ENCODE assay signal across 8 mouse cellular contexts in genomic region chr8:119698960-119699359, GRCm38 (mm10). TPM values are rescaled to one million over a fixed set of nuclear protein-coding genes. Genes with fewer than 3 reads are reported as not detected.
DNase-seq lines count a peak whose midpoint lies in the region; ATAC-seq lines count a peak whose summit lies in the region.
"Had no signal": no experiment of that assay in that cellular context is flagged by ENCODE, and none has a peak within 500 bp of the region (broad histone marks: within the 10 kb centered on the region; RNA-seq: fewer than 3 reads in every experiment).

No protein-coding gene starts in this region.

- no peak overlapping the region for H3K9ac ChIP-seq in midbrain, embryonic 14.5 days (replicated peaks; ENCODE audit: low read length)
- H3K9ac ChIP-seq in midbrain, embryonic 16.5 days (ENCODE audit: low read depth, low read length), result no peak overlapping the region
- no peak overlapping the region for H3K9ac ChIP-seq in lung, embryonic 16.5 days (ENCODE audit: low read length)
- no peak overlapping the region for H3K9ac ChIP-seq in stomach, embryonic 15.5 days
- H3K9ac ChIP-seq: neural tube, embryonic 12.5 days had no signal

- H3K27ac ChIP-seq in midbrain, embryonic 14.5 days (replicated peaks; ENCODE audit: low read depth, low read length), result no peak overlapping the region
- no peak overlapping the region for H3K27ac ChIP-seq in midbrain, embryonic 16.5 days (ENCODE audit: low read length)
- no peak overlapping the region for H3K27ac ChIP-seq in lung, embryonic 16.5 days (ENCODE audit: low read length)
- H3K27ac ChIP-seq in stomach, embryonic 15.5 days, result no peak overlapping the region
- H3K27ac ChIP-seq: neural tube, embryonic 12.5 days had no signal

- no peak for ATAC-seq in midbrain, embryonic 14.5 days (ENCODE audit: low FRiP score, low TSS enrichment)
- ATAC-seq in midbrain, embryonic 16.5 days, result no peak
- 0 out of 2 replicates have a peak, but pooled peaks have one; percentile 8 for ATAC-seq in lung, embryonic 16.5 days (ENCODE audit: low read depth)
- ATAC-seq in stomach, embryonic 15.5 days (ENCODE audit: insufficient read depth, low FRiP score, low read depth), result no peak

- H3K36me3 ChIP-seq in midbrain, embryonic 14.5 days (ENCODE audit: control insufficient read depth, insufficient read depth, low read length), result no peaks in the 10 kb centered on the region
- no peaks in the 10 kb centered on the region for H3K36me3 ChIP-seq in midbrain, embryonic 16.5 days (ENCODE audit: control insufficient read depth, insufficient read depth, low read length)
- H3K36me3 ChIP-seq in lung, embryonic 16.5 days (ENCODE audit: control insufficient read depth, insufficient read depth, low read length), result no peaks in the 10 kb centered on the region
- H3K36me3 ChIP-seq in stomach, embryonic 15.5 days, result no peaks in the 10 kb centered on the region
- H3K36me3 ChIP-seq: neural tube, embryonic 12.5 days had no signal

- no peaks in the 10 kb centered on the region for H3K4me1 ChIP-seq in midbrain, embryonic 14.5 days (ENCODE audit: control insufficient read depth, insufficient read depth, low read length)
- H3K4me1 ChIP-seq in midbrain, embryonic 16.5 days (ENCODE audit: control insufficient read depth, insufficient read depth, low read length), result 0 out of 2 replicates have a peak, but pooled peaks cover 3% of the 10 kb centered on the region
- peaks cover 7% of the 10 kb centered on the region; the same call in 1 of the 2 replicates for H3K4me1 ChIP-seq in lung, embryonic 16.5 days (replicated peaks; ENCODE audit: control insufficient read depth, insufficient read depth, low read length)
- H3K4me1 ChIP-seq in stomach, embryonic 15.5 days, result peaks cover 11% of the 10 kb centered on the region; the same call in 1 of the 2 replicates

- intact Hi-C loops in gastrocnemius, postnatal 14 days (cut with DNase I; ENCODE audit: low total_unique reads), result no loop called here

- no peak overlapping the region for H3K4me3 ChIP-seq in midbrain, embryonic 14.5 days (replicated peaks; ENCODE audit: low read depth, low read length)
- H3K4me3 ChIP-seq in midbrain, embryonic 16.5 days (ENCODE audit: low read depth, low read length), result no peak overlapping the region
- H3K4me3 ChIP-seq in lung, embryonic 16.5 days (ENCODE audit: low read length), result peak overlapping the region; percentile 38
- H3K4me3 ChIP-seq in stomach, embryonic 15.5 days (replicated peaks), result peak overlapping the region; percentile 31
- H3K4me3 ChIP-seq: neural tube, embryonic 12.5 days had no signal

- 1% methylated on average over 12 of the region's 12 CpGs for WGBS in midbrain, embryonic 14.5 days
- 3% methylated on average over 12 of the region's 12 CpGs for WGBS in midbrain, embryonic 16.5 days
- 1% methylated on average over 12 of the region's 12 CpGs for WGBS in lung, embryonic 16.5 days
- under 1% methylated on average over 12 of the region's 12 CpGs for WGBS in stomach, embryonic 15.5 days

- H3K27me3 ChIP-seq in midbrain, embryonic 14.5 days (ENCODE audit: control insufficient read depth, insufficient read depth, low read length), result peaks cover 32% of the 10 kb centered on the region
- H3K27me3 ChIP-seq in midbrain, embryonic 16.5 days (ENCODE audit: control insufficient read depth, insufficient read depth, low read depth, low read length), result peaks cover 33% of the 10 kb centered on the region
- H3K27me3 ChIP-seq in lung, embryonic 16.5 days (ENCODE audit: control insufficient read depth, insufficient read depth, low read depth, low read length), result peaks cover 29% of the 10 kb centered on the region
- H3K27me3 ChIP-seq in stomach, embryonic 15.5 days (replicated peaks), result peaks cover 33% of the 10 kb centered on the region

- DNase-seq in midbrain, embryonic 14.5 days, result peak; percentile 30
- peak; percentile 77 to 88 for DNase-seq in adrenal gland, postnatal 36 days
- peak; percentile 59 for DNase-seq in gastrocnemius, postnatal 14 days
- DNase-seq in kidney, adult 9 months, result peak; percentile 74

- no peak overlapping the region for H3K4me2 ChIP-seq in midbrain, embryonic 14.5 days (ENCODE audit: low read length)
- H3K4me2 ChIP-seq in midbrain, embryonic 16.5 days (ENCODE audit: low read length), result no peak overlapping the region
- peak overlapping the region; percentile 54 for H3K4me2 ChIP-seq in lung, embryonic 16.5 days (ENCODE audit: low read depth, low read length)
- H3K4me2 ChIP-seq in stomach, embryonic 15.5 days, result peak overlapping the region; percentile 53
- H3K4me2 ChIP-seq: neural tube, embryonic 12.5 days had no signal

- H3K9me3 ChIP-seq in midbrain, embryonic 14.5 days (ENCODE audit: control insufficient read depth, low read length), result no peaks in the 10 kb centered on the region
- no peaks in the 10 kb centered on the region for H3K9me3 ChIP-seq in midbrain, embryonic 16.5 days (replicated peaks; ENCODE audit: control insufficient read depth, low read length, poor library complexity, severe bottlenecking)
- no peaks in the 10 kb centered on the region for H3K9me3 ChIP-seq in lung, embryonic 16.5 days (ENCODE audit: control insufficient read depth, low read length)
- no peaks in the 10 kb centered on the region for H3K9me3 ChIP-seq in stomach, embryonic 15.5 days
- H3K9me3 ChIP-seq: neural tube, embryonic 12.5 days had no signal

RNA-seq across cellular contexts. Expression of gene Atp2c2, which starts 0.8 kb away (rescaled TPM):
- polyA plus RNA-seq in midbrain, embryonic 14.5 days (2014; fragmentation: Nextera tagmentation; extraction: Ambion mirVana), result 0.08 and 0.11 TPM in 2 replicates
- 0.18 and 0.20 TPM in 2 replicates for polyA plus RNA-seq in midbrain, embryonic 16.5 days (2015; fragmentation: Nextera tagmentation; extraction: Ambion mirVana)
- under 1 TPM; 0.17 to 0.46 TPM for total RNA-seq in adrenal gland, postnatal 36 days (2021)
- under 1 TPM in 1 of 2 experiments, not detected in 1; 0.12 TPM for total RNA-seq in gastrocnemius, postnatal 14 days (2021)
- 3.5 and 4.0 TPM in 2 replicates for polyA plus RNA-seq in lung, embryonic 16.5 days (2015; fragmentation: Nextera tagmentation; extraction: Ambion mirVana)
- polyA plus RNA-seq in stomach, embryonic 15.5 days (2015; fragmentation: Nextera tagmentation; extraction: Ambion mirVana), result 5.3 TPM in 2 replicates

RNA-seq across cellular contexts. Expression of gene Wfdc1, which starts 32.8 kb away (rescaled TPM):
- 2.3 and 3.4 TPM in 2 replicates for polyA plus RNA-seq in midbrain, embryonic 14.5 days (2014; fragmentation: Nextera tagmentation; extraction: Ambion mirVana)
- 6.0 and 6.3 TPM in 2 replicates for polyA plus RNA-seq in midbrain, embryonic 16.5 days (2015; fragmentation: Nextera tagmentation; extraction: Ambion mirVana)
- total RNA-seq in adrenal gland, postnatal 36 days (2021), result 10 to 100 TPM in 1 of 2 experiments, 1 to 10 TPM in 1; 9.7 to 15.6 TPM
- total RNA-seq in gastrocnemius, postnatal 14 days (2021), result 10 to 100 TPM; 65.6 to 68.3 TPM
- 10.8 and 13.0 TPM in 2 replicates for polyA plus RNA-seq in lung, embryonic 16.5 days (2015; fragmentation: Nextera tagmentation; extraction: Ambion mirVana)
- 18.5 and 21.8 TPM in 2 replicates for polyA plus RNA-seq in stomach, embryonic 15.5 days (2015; fragmentation: Nextera tagmentation; extraction: Ambion mirVana)

Comparison
In these comparisons a context has a peak if more than half of its experiments do, and no peak if none do; other contexts are left out.
1. DNase-seq: peak in every context shown above with its lines; median percentile 82 in adrenal gland, postnatal 36 days; 74 in kidney, adult 9 months; 59 in gastrocnemius, postnatal 14 days; 30 in midbrain, embryonic 14.5 days.
2. H3K4me2 ChIP-seq: peak in lung, embryonic 16.5 days (single experiment) and stomach, embryonic 15.5 days (single experiment); none in midbrain, embryonic 14.5 days (single experiment) and midbrain, embryonic 16.5 days (single experiment).
3. H3K4me3 ChIP-seq: peak in lung, embryonic 16.5 days (single experiment) and stomach, embryonic 15.5 days (single experiment); none in midbrain, embryonic 14.5 days (single experiment) and midbrain, embryonic 16.5 days (single experiment).